Mouse (Mus musculus) spleen, adult 12 weeks (tissue): ENCODE data around the gene Olfr96.
"Not testable (repeated sequence)": the region's sequence is repeated elsewhere in the genome, so short reads cannot be mapped to it uniquely, and the experiment has no call there.

Source experiments
- DNase-seq: peaks from one replicate; pipeline ENCODE4 v3.0.0; 2022; ENCODE audit warnings: low spot score

The Olfr96 gene

DNA sequence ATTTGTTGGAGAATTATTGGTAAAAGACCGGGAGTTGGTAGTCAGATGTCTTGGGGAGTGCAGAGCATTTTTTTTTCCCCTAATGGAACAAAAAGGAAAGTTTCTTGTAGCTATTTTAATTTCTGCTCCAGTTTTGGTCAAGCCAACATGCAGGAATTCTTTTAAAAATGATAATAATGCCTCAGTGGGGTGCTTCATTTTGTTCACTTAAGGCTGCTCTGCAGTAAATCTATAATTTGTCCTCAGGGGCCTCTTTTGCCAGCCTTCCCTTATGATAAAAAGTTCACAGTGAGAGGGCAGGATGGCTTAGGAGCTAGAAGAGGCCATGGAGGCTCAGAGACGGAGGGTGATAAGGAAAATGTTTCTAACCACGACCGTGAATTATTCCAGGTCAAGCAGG, at the start of gene Olfr96:
Gene Olfr96 (plus strand): TSS at position 301 of the 400 bp plus-strand sequence.
- DNase-seq: no peak

- no peak for DNase-seq
These were observed 34.5 kb upstream of the Olfr96 start for GRCm38 (mm10) chr17:37185474-37185873.

DNA sequence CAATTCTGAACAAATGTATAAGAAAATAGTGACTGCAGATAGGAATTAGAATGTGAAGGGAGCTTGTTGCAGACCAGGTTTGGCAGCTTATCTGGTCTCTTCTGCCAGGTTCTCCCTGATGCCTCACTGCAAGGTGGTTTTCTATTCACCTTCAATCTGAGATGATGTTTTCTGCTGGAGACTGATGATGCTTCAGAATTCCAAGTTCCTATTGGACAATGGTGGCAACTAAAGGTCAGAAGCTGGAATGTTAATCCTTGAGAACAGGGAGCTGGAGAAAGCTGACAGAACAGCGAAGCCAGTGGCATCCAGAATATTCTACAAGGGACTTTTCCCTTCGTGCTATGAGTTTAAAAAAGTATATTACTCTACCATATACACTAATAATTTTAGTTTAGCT, 29.2 kb upstream of the Olfr96 start:
- no peak for DNase-seq

GRCm38 (mm10) chr17:37193032-37193431, 26.9 kb upstream of the Olfr96 start:
- no peak for DNase-seq

DNA sequence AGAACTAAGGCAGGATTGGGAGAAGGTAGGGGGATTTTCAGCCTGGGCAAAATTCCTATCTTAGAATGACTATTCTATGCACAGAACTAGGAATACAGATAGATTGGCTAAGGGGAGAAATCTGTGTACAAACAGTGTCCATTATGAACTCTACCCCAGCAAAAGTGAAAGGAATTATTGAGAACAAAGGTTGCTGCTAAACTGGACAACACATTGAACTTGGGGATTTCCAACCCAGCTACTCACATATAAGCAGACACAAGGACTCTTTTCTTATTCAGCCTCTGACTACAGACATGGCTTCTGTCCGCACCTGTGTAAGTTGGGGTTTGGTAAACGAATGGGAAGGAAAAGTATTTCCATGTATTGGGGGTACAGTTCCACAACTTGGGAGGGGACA, 26.3 kb upstream of the Olfr96 start, which contains the start of gene Ubd:
Gene Ubd (plus strand): TSS at position 237 of the 400 bp plus-strand sequence.
- DNase-seq: no peak

- DNase-seq: no peak
These were observed 25.2 kb upstream of the Olfr96 start for GRCm38 (mm10) chr17:37194782-37195181.

GRCm38 (mm10) chr17:37196845-37197724, 22.9 kb upstream of the Olfr96 start:
- no peak for DNase-seq

DNA sequence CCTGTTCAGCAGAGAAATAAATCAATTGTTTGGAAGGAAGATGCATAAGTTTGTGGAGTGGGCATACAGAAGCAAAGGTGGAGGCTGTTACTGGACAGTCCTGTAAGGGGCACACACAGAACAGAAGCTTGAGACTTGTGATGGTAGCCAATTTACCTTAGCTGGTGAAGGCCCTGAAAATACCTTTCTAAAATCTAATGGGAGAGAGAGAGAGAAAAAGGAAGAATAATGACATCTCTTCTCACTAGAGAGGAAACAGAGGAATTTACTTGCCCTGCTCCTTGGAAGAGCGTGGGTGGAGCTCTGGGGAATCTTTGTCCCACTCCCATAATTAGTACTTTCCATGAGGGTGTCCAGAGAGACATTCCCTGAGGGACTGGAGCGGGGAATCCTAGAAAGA, 19.1 kb upstream of the Olfr96 start, which contains the start of gene Olfr94:
Gene Olfr94 (minus strand): TSS at position 101 of the 400 bp plus-strand sequence.
- DNase-seq: no peak

GRCm38 (mm10) chr17:37203206-37203916, 16.6 kb upstream of the Olfr96 start:
- peak; percentile 25 for DNase-seq

GRCm38 (mm10) chr17:37203917-37204236, 16.1 kb upstream of the Olfr96 start:
- DNase-seq: no peak

DNA sequence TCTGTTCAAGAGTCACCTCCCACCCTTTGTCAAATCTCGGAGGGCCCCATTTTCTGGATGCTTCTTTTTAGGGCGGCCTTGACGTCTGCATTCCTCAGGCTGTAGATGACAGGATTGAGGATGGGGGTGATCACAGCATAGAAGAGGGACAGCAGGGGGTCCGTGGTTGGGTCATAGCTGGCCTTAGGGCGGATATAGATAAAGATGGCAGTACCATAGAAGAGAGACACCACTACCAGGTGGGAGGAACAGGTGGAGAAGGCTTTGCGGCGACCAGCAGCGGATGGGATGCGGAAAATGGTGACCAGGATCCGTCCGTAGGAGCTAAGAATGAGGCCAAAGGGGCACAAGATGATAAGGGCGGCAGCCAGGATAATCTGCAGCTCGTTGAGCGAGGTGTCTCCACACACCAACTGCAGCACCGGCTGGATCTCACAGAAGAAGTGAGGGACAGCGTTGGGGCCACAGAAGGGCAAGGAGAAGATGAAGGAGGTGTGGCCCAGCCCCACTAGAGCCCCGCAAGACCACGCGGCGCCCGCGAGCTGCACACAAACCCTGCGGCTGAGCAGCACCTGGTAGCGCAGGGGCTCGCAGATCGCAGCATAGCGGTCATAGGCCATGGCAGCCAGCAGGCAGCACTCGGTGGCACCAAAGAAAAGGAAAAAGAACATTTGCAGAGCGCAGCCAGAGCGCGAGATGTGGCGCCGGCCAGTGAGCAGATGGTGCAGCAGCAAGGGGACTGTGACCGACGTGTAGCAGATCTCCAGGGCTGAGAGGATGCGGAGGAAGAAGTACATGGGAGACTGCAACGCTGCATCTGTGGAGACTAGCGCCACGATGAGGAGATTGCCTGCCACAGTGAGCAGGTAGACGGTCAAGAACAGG, 8.8 kb upstream of the Olfr96 start:
- no peak for DNase-seq

- DNase-seq: no peak
These were observed 6.9 kb upstream of the Olfr96 start, which contains the start of gene Olfr95 for GRCm38 (mm10) chr17:37213018-37213417. Olfr95 (minus strand) TSS chr17:37213118.

- no peak for DNase-seq
These were observed 1.5 kb upstream of the Olfr96 start for GRCm38 (mm10) chr17:37218486-37218885.

GRCm38 (mm10) chr17:37221879-37222278, 1.9 kb downstream of the Olfr96 start:
- DNase-seq: no peak

DNA sequence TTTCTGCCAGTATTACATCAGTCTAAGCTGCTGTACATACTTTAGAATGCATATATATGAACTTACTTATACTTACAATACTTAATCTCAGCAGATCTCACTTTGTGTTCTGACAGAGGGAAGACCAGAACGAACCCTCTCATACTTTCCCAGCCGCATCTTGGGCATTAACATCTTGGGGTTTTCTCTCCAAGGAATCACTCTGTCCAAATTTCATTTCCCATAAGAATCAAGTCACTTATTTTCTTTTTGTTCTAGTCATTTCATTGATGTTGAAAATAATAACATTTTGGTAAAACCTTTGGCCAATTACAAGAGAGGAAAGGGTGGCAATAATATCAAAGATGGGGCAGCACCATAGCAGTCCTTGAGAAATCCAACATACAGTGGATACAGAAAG, 17.3 kb downstream of the Olfr96 start, which contains the start of gene Olfr97:
Gene Olfr97 (minus strand): TSS at position 101 of the 400 bp plus-strand sequence.
- DNase-seq: not testable (repeated sequence)

DNA sequence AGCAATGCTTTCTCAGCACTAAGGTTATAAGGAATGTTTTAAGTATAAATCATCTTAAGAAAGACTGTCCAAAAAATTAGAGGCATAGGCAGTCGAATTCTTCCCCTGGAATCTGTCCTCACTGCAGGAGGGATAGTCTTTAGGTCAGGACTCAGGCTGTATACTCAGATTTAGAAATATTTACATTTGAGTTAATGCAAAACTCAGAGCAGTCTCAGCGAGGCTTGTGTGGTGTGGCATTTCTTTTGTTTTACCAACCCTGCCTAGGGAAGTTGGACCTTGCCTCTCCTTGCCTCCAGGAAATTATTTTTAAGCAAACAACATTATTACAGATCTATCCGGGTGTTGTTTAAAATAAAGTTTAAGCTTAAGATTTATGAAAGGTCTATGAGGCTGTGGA, 22.3 kb downstream of the Olfr96 start:
- DNase-seq: no peak

DNA sequence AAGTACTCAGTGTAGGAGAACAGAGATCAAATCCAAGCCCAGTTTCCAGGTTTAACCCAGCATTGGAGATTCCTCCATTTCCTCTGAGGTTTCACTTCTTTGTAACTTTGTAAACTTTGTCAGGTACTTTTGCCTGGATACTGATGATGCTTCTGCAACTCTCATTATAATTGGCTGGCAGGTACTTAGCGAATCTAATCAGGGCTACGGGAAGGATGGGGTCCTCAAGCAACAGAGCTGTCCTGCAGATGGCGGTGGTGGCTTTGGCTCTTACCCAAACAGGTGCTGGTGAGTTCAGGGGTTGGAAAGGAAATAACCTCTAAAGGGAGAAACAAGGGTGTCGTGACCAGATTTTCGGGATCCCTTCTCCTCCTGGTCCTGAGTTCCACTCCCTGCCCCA, 26.8 kb downstream of the Olfr96 start:
- DNase-seq: peak; percentile 19

DNA sequence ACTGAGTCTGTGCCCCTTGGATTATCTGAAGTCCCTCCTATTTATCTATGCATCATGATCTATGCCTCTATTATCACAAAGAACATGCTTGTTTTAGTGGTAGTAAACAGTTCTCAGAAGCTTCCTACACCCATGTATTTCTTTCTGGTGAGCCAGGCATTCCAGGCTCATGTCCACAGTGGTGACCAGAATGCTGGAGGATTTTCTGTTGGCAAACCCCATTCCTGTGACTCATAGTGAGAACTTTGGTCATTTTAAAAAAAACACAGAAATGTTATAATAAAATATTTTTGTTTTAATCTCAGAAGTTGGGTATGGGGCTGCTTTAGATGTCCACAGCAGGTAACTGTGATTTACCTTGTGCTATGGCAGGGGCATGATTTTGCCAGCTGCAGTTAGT, 29.5 kb downstream of the Olfr96 start:
- no peak for DNase-seq

- peak; percentile 3 for DNase-seq
These were observed 30.6 kb downstream of the Olfr96 start for GRCm38 (mm10) chr17:37250544-37250943.

- DNase-seq: no peak
These were observed 43.7 kb downstream of the Olfr96 start, which contains the start of gene Olfr98 for GRCm38 (mm10) chr17:37263626-37264025. Olfr98 (minus strand) TSS chr17:37263749.

DNA sequence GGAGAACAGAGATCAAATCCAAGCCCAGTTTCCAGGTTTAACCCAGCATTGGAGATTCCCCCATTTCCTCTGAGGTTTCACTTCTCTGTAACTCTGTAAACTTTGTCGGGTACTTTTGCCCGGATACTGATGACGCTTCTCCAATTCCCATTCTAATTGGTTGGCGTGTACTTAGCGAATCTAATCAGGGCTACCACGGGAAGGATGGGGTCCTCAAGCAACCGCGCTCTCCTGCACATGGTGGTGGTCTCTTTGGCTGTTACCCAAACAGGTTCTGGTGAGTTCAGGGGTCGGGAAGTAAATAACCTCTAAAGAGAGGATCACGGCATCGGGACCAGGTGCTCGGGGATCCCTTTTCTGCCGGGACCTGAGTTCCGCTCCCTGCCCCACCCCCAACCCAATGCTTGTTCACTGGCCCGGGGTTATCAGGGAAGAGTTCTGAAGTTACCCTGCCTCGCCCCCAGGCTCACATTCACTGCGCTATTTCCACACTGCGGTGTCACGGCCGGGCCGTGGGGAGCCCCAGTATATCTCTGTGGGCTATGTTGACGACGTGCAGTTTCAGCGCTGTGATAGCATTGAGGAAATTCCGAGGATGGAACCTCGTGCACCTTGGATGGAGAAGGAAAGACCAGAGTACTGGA, 50.2 kb downstream of the Olfr96 start, which contains the start of gene H2-M3:
Gene H2-M3 (plus strand): TSS at position 163 of the 644 bp plus-strand sequence.
- DNase-seq: peak; percentile 82
